Mouse (Mus musculus) layer of hippocampus, adult 2 months (tissue): ENCODE data around the gene Sirt3. TPM values are rescaled to one million over a fixed set of nuclear protein-coding genes. Genes with fewer than 3 reads are reported as not detected.
"Not testable (repeated sequence)": the region's sequence is repeated elsewhere in the genome, so short reads cannot be mapped to it uniquely, and the experiment has no call there.

ENCODE experiments used
- DNase-seq, 2 experiments: peaks; one replicate each; pipeline ENCODE4 v3.0.0; 2022; ENCODE audit warnings: low spot score in 2 of 2
- H3K27ac ChIP-seq: fragments of 200-600 bp; 2 replicates; pipeline ENCODE4 v1.8.1; 2022
- H3K4me3 ChIP-seq: fragments of 200-600 bp; 2 replicates; pipeline ENCODE4 v1.8.1; 2022; ENCODE audit warnings: mild to moderate bottlenecking
- CTCF ChIP-seq: fragments of 200-600 bp; conservative IDR thresholded peaks from 2 replicates; pipeline ENCODE4 v1.8.1; 2022; ENCODE audit warnings: antibody characterized with exemption, mild to moderate bottlenecking, moderate library complexity
- total RNA-seq, 2 experiments: library from RNA; stranded (reverse); gene quantifications; 2 replicates each; pipeline ENCODE4 v1.2.3; 2021

Sirt3 gene
- total RNA-seq, 2 experiments from 2014 or later, result 69.2 to 73.2 TPM

DNA sequence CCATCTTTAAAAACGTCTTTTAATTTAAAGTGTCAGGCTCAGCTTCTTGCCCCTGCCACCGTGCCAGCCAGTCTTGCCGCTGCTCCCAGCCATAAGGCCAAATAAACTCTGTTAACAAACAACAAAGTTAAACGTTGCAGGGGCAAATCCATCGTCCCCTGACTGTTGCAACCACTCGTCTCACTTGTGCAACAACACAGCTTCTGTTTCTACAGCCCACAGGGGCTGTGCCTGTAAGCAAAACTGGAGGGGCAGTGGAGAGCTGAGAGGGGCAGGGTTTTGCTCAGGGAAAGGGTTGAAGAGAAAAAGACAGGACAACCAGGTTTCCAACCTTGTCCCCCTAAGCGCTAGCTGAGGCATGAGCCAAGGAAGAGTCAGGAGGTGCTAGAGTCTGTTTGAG lies 26.1 kb upstream of the Sirt3 start:
- Histone ChIP-seq H3K4me3 (no peak overlapping the region), H3K27ac (no peak overlapping the region)
- no peak for DNase-seq
- TF ChIP-seq CTCF, result no peak

DNA sequence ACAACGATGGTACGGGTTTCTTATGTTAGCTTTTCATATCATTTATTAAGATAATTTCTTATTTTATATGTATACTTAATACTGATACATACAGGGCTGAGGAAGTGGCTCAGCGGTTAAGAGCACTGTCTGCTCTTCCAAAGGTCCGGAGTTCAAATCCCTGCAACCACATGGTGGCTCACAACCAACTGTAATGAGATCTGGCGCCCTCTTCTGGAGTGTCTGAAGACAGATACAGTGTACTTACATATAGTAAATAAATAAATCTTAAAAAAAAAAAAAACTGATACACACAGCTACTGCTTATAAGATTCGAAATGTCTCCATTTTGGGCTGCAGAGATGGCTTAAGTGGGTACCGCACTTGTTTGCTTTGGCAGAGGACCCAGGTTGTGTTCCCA lies 25.6 kb upstream of the Sirt3 start:
- no peak overlapping the region for H3K27ac ChIP-seq
- no peak for DNase-seq
- TF ChIP-seq CTCF, result peak; percentile 58
- no peak overlapping the region for H3K4me3 ChIP-seq

DNA sequence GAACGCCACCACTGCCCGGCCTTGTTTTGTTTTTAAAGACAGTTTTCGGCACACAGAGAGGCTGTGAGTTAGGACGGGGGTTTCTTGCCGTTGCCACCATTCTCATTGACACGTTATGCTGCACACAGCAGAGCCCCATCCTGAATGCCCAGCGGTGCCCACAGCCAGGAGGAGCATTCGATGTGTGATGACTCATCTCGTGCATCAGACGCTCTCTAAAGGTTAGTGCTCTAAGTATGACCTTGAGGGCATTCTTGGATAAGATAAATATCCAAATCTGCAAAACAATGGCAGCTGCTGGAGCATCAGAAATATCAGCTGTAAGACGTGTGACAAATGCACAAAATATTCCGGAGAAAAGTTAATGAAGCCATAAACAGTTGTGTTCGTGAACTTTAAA lies 25.0 kb upstream of the Sirt3 start:
- Histone ChIP-seq H3K4me3 (no peak overlapping the region), H3K27ac (no peak overlapping the region)
- TF ChIP-seq CTCF, result no peak
- DNase-seq, result no peak

DNA sequence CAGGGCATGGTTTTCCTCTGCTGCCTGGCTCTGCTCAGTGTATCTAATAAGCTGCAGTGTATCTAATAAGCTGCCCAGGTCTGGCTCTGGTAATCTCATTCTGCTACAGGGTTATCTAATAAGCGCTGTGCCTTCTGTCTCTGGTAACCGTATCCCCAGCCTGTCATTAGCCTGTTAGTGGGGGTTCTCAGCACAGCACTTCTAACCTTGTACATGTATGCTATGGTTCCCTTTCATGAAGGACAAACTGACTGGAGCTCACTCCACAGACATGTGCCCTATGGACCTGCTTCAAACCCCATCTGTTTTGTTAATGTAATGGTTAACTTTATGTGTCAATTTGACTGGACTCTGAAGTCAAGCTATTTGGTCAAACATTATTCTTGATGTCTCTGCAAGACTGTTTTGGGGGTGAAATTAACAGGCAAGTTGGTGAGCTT lies 23.6 kb upstream of the Sirt3 start:
- no peak overlapping the region for H3K4me3 ChIP-seq
- TF ChIP-seq CTCF, result no peak
- DNase-seq, result no peak
- no peak overlapping the region for H3K27ac ChIP-seq

DNA sequence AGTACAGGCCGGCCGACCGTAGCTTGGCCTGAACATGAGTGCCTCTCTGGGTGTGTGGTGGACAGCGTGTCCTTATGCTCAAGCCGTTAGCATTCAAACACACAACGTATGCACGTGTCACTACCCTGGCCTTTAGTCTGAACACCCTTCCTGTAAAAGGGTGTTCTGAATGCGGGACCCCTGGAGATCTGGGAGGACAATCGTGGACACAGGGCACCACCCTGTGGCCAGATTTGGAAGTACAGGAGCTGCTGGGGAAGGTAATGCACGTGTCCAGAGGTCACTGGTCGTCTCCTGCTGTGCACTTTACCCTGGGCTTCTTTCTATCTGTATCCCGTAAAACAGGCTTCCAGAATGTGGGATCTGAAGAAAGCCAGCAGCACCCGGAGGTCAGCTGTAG lies 21.1 kb upstream of the Sirt3 start:
- Histone ChIP-seq H3K4me3 (no peak overlapping the region), H3K27ac (no peak overlapping the region)
- TF ChIP-seq CTCF, result peak; percentile 99
- DNase-seq, result peak; percentile 44 to 86

DNA sequence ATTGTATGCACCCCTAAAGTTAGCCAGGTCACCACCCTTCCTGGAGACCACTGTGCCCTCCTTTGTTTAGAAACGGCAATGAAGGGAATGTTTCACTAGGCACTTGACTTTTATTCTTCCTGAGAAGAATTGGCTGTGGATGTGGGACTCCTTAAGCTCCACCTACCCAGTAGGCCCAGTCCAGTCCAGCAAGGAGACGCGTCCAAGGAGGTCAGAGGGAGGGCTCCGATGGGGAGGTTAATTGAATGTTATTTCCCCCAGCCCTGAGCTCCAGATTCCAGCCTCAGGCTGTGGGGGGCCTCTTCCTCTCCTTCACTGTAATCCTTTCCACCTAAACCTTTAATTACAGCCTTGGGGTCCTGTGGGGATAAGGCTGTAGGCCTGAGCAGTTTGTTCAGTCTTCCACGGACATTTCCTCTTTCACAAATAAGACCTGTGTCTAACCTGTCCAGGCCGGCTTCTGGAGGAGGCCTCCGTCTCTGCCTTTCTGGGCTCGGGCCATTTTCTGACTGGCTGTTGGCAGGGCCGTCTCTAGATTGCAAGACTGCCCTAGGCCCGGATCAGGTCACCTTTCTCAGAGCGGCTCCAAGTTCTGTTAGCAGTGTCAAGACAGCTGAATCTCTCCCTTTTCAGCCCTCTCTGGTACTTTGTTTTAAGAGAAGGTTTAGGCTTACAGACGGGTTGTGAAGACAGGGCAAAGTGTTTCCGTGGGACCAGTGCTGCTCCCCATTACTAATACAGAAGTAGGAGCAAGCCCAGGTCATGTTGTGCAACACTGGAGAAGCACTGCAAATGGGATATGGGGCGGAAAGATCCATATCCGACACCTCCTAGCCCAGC lies 20.1 kb upstream of the Sirt3 start:
- TF ChIP-seq CTCF, result no peak
- Histone ChIP-seq H3K4me3 (no peak overlapping the region), H3K27ac (no peak overlapping the region)
- DNase-seq, result no peak

DNA sequence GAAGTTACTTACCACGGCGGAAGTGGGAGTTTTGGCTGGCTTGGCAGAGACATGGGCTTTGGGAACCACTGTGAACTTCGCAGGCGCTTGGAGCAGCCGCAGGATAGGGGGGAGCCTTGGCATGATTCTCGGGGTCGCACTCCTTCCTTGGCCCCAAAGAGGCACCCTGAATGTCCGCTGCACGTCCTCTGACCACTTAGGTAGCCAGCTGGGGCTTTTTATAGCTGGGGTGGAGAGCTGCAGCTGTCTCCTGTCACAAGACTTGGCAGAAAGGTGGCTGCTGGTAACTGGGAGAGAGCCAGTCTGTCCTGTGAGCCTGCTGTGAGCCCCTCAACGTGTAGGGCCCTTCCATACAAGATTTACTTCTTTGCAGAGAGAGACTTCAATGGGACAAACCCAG lies 18.1 kb upstream of the Sirt3 start, which contains the start of gene Cox8b:
TSS of gene Cox8b (minus strand) at position 227 of the 400 bp plus-strand sequence.
- no peak within 1 kb of the TSS for H3K27ac ChIP-seq
- no peak for TF ChIP-seq CTCF
- H3K4me3 ChIP-seq, result no peak within 1 kb of the TSS
- DNase-seq, result no peak

DNA sequence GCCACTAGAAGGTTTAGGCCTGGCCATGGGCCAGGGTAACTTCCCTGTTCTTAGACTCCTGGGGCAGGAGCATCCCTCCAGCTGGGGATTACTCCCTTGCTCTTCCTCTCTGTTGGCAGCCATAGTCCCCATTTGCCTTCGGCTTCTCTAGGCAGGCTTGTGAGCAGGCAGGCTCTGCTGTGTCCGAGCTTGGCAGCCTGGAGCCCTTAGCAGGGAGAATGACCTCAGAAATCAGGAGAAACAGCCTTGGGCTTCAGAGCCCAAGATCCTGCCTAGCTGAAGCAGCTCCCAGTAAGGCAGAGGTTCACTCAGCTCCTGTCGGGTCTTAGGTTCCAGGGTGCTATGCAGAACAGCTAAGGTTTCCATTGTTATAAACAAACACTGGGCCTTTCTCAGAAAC lies 17.0 kb upstream of the Sirt3 start:
- H3K4me3 ChIP-seq, result no peak overlapping the region
- TF ChIP-seq CTCF, result no peak
- DNase-seq, result no peak
- no peak overlapping the region for H3K27ac ChIP-seq

DNA sequence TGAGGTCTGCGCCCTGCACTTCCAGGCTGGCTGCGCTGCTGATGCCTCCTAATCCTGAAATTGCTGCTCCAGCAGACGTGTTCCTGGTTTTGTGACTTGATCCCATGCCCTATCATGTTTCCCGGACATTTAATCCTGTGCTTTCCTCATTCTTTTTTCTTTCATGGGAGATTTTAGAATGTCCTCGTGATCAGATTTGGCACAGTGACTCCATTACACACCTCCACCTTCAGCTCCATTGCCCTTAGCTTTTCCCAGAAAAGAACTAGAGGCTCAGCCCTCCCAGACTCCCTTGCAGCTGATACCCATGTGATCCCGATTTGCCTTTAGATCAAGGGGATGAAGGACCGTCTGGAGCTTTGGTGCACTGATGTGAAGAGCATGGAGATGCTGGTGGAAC lies 15.8 kb upstream of the Sirt3 start:
- Histone ChIP-seq H3K4me3 (no peak overlapping the region), H3K27ac (no peak overlapping the region)
- no peak for DNase-seq
- no peak for TF ChIP-seq CTCF

DNA sequence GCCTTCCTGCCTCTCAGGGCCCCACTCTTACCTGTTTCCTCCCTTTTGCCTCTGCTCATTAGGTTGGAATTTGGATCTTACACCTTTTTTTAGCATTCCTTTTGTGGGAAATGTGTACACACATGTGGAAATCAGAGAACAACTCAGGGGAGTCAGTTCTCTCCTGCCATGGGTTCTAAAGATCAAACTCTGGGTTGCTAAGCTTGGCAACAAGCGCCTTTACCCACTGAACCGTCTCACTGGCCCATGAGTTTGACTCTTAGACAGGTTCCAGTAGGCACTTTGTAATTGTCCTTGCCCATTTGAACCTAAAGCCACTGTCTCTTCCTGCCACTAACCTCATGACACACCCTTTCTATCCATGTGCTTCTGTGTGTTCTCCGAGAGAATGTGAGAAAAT lies 12.5 kb upstream of the Sirt3 start:
- Histone ChIP-seq H3K4me3 (no peak overlapping the region), H3K27ac (no peak overlapping the region)
- DNase-seq, result no peak
- no peak for TF ChIP-seq CTCF

DNA sequence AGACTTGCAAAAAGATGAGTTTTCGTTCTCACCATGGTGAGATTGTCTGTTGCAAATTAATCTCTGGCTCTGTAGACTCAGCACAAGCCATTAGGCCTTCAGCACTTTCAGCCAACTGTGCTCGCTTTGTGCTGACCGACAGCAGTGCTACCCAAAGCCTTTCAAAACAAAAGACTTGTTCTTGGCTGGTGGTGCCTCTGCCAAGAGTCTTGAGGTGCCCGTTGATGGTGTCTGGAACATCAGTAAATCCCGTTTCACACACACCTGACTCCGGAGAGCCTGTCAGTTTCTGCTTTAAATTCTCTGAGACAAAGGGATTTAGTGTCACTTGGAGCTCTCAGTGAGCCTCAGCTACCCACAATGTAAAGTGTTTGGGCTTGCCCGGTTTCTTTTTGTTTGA lies 11.9 kb upstream of the Sirt3 start:
- Histone ChIP-seq H3K27ac (no peak overlapping the region), H3K4me3 (no peak overlapping the region)
- no peak for DNase-seq
- TF ChIP-seq CTCF, result no peak

DNA sequence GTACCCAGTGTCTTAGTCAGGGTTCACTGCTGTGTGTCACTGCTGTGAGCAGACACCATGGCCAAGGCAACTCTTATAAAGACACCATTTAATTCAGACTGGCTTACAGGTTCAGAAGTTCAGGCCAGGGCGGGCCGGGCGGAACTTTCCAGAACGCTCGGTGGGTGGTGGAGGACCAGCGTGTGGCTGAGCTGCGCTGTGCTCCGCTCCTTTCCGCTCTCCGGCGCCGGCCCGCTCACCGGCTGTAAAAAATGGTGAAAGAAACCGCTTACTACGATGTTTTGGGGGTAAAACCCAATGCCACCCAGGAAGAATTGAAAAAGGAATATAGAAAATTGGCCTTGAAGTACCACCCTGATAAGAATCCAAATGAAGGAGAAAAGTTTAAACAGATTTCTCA lies 8.5 kb upstream of the Sirt3 start:
- H3K4me3 ChIP-seq, H3K27ac ChIP-seq, DNase-seq: not testable (repeated sequence)

DNA sequence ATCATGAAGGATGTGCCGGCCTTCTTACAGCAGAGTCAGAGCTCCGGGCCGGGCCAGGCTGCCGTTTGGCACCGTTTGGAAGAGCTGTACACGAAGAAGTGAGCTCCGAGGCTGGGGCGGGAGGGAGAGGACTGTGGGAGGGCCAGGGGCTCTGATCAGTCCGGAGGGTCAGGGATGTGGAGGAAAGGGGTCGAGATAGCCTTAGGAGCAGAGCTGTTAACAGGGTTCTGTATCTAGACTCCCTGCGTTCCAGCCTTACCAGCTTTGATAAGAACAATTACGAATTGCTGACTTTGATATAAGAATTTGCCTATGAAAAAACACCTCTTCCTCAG lies 327 bp upstream of the Sirt3 start:
- H3K27ac ChIP-seq, result peak overlapping the region; percentile 95
- DNase-seq, result no peak
- peak overlapping the region; percentile 78 for H3K4me3 ChIP-seq
- TF ChIP-seq CTCF, result no peak

DNA sequence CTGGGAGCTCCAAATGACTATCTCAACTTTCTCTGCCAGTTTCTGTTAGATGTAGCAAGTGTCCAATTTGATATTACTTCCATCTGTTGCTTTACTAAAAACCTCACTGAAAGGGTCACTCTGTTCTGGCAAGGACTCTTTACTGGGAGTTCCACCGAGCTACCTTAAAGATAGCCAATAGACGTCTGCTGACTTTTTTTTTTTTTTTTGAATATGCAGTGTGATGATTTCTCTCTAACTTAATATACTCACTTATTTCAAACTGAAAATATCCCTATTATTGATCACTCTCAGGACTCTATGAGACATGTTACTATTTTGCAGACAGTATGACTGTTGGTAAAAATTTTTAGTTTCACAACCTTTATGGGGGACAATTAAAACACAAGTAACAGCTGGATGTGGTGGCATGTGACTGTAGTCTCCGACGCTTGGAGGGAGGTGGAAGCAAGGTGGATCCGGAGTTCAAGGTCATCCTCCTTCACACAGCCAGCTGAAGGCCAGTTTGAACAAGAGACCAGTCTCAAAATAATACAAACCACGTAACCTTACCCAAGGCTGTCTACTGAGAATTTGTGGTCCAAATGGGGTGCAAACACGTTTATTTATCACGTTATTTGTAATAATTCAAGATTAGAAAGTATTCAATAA lies 1.1 kb downstream of the Sirt3 start:
- Histone ChIP-seq H3K4me3 (peak overlapping the region; percentile 78), H3K27ac (peak overlapping the region; percentile 95)
- no peak for TF ChIP-seq CTCF
- DNase-seq, result no peak
